ENCODE assay signal across 8 mouse cellular contexts in genomic region chr4:109476554-109477014, GRCm38 (mm10). TPM values are rescaled to one million over a fixed set of nuclear protein-coding genes. Genes with fewer than 3 reads are reported as not detected.
DNase-seq lines count a peak whose midpoint lies in the region; ATAC-seq lines count a peak whose summit lies in the region.

No protein-coding gene starts in this region.

- WGBS in embryonic facial prominence, embryonic 14.5 days, result 0% methylated on average over 12 of the region's 39 CpGs
- under 1% methylated on average over 19 of the region's 39 CpGs for WGBS in kidney, embryonic 14.5 days
- under 1% methylated on average over 35 of the region's 39 CpGs for WGBS in limb, embryonic 15.5 days

- peak overlapping the region; percentile 93 for H3K27ac ChIP-seq in embryonic facial prominence, embryonic 14.5 days (replicated peaks; ENCODE audit: low read depth, low read length)
- peak overlapping the region; percentile 90 for H3K27ac ChIP-seq in kidney, embryonic 14.5 days (ENCODE audit: low read depth, low read length)
- H3K27ac ChIP-seq in limb, embryonic 15.5 days, result peak overlapping the region; percentile 94

- peak; percentile 82 for DNase-seq in 3T3-L1 (ENCODE audit: low read depth, low spot score)
- DNase-seq in adrenal gland, postnatal 4 days (ENCODE audit: low spot score in 2 of 2), result peak; percentile 74 to 80
- DNase-seq in embryonic facial prominence, embryonic 14.5 days (ENCODE audit: low spot score), result peak; percentile 95
- peak; percentile 90 to 91 for DNase-seq in heart, adult 9 months (ENCODE audit: low spot score in 2 of 2)
- peak; percentile 48 to 75 for DNase-seq in monocyte, adult 2 months (ENCODE audit: low read depth in 1 of 2, low spot score in 2 of 2)
- DNase-seq in spleen, postnatal 36 days (ENCODE audit: low spot score in 2 of 2), result peak; percentile 83 to 84

- no peaks in the 10 kb centered on the region for H3K9me3 ChIP-seq in embryonic facial prominence, embryonic 14.5 days (ENCODE audit: control insufficient read depth, low read length)
- H3K9me3 ChIP-seq in kidney, embryonic 14.5 days (ENCODE audit: control insufficient read depth, low read length), result no peaks in the 10 kb centered on the region
- H3K9me3 ChIP-seq in limb, embryonic 15.5 days, result no peaks in the 10 kb centered on the region

- no peaks in the 10 kb centered on the region for H3K27me3 ChIP-seq in embryonic facial prominence, embryonic 14.5 days (replicated peaks; ENCODE audit: control insufficient read depth, insufficient read depth, low read length)
- no peaks in the 10 kb centered on the region for H3K27me3 ChIP-seq in kidney, embryonic 14.5 days (ENCODE audit: control insufficient read depth, insufficient read depth, low read length)
- H3K27me3 ChIP-seq in limb, embryonic 15.5 days, result no peaks in the 10 kb centered on the region

- peak overlapping the region; percentile 98 for H3K9ac ChIP-seq in embryonic facial prominence, embryonic 14.5 days (ENCODE audit: low read depth, low read length)
- peak overlapping the region; percentile 88 for H3K9ac ChIP-seq in kidney, embryonic 14.5 days (ENCODE audit: low read depth, low read length)
- H3K9ac ChIP-seq in limb, embryonic 15.5 days, result peak overlapping the region; percentile 98

- peak overlapping the region; percentile 76 for H3K4me2 ChIP-seq in embryonic facial prominence, embryonic 14.5 days (ENCODE audit: low read depth, low read length)
- H3K4me2 ChIP-seq in kidney, embryonic 14.5 days (replicated peaks; ENCODE audit: low read depth, low read length), result peak overlapping the region; percentile 57
- peak overlapping the region; percentile 65 for H3K4me2 ChIP-seq in limb, embryonic 15.5 days

- peaks cover 7% of the 10 kb centered on the region for H3K4me1 ChIP-seq in embryonic facial prominence, embryonic 14.5 days (ENCODE audit: control insufficient read depth, insufficient read depth, low read length)
- peaks cover 6% of the 10 kb centered on the region; the same call in 1 of the 2 replicates for H3K4me1 ChIP-seq in kidney, embryonic 14.5 days (ENCODE audit: control insufficient read depth, insufficient read depth, low read length)
- H3K4me1 ChIP-seq in limb, embryonic 15.5 days, result peaks cover 5% of the 10 kb centered on the region; the same call in 1 of the 2 replicates

- ATAC-seq in embryonic facial prominence, embryonic 14.5 days (ENCODE audit: low read depth), result peak; percentile 99
- peak; percentile 100 for ATAC-seq in kidney, embryonic 14.5 days (ENCODE audit: low FRiP score, low TSS enrichment)
- peak; percentile 98 for ATAC-seq in limb, embryonic 15.5 days (ENCODE audit: insufficient number of reproducible peaks, low FRiP score, low TSS enrichment, low read depth)

- H3K36me3 ChIP-seq in embryonic facial prominence, embryonic 14.5 days (ENCODE audit: control insufficient read depth, insufficient read depth, low read length), result peaks cover 13% of the 10 kb centered on the region
- 0 out of 2 replicates have a peak, but pooled peaks cover 5% of the 10 kb centered on the region for H3K36me3 ChIP-seq in kidney, embryonic 14.5 days (ENCODE audit: control insufficient read depth, insufficient read depth, low read length)
- H3K36me3 ChIP-seq in limb, embryonic 15.5 days, result no peaks in the 10 kb centered on the region

- peak overlapping the region; percentile 96 for H3K4me3 ChIP-seq in embryonic facial prominence, embryonic 14.5 days (ENCODE audit: low read depth, low read length)
- peak overlapping the region; percentile 76 for H3K4me3 ChIP-seq in kidney, embryonic 14.5 days (ENCODE audit: low read length)
- peak overlapping the region; percentile 88 for H3K4me3 ChIP-seq in limb, embryonic 15.5 days

RNA-seq across cellular contexts. Expression of gene Rnf11, which starts 7.9 kb away (rescaled TPM):
- 100 to 1,000 TPM in 1 of 2 experiments, 10 to 100 TPM in 1; 97.4 to 103 TPM for total RNA-seq in adrenal gland, postnatal 4 days (2021)
- 75.1 and 76.1 TPM in 2 replicates for polyA plus RNA-seq in embryonic facial prominence, embryonic 14.5 days (2014; fragmentation: Nextera tagmentation; extraction: Ambion mirVana)
- 31.0 and 44.8 TPM in 2 replicates for polyA plus RNA-seq in kidney, embryonic 14.5 days (2014; fragmentation: Nextera tagmentation; extraction: Ambion mirVana)
- 40.0 and 47.4 TPM in 2 replicates for polyA plus RNA-seq in limb, embryonic 15.5 days (2015; fragmentation: Nextera tagmentation; extraction: Ambion mirVana)

RNA-seq across cellular contexts. Expression of gene 4930522H14Rik, which starts 54.5 kb away (rescaled TPM):
- not detected for total RNA-seq in adrenal gland, postnatal 4 days (2021)
- polyA plus RNA-seq in embryonic facial prominence, embryonic 14.5 days (2014; fragmentation: Nextera tagmentation; extraction: Ambion mirVana), result not detected in 2 replicates
- polyA plus RNA-seq in kidney, embryonic 14.5 days (2014; fragmentation: Nextera tagmentation; extraction: Ambion mirVana), result not detected in 2 replicates
- not detected in 2 replicates for polyA plus RNA-seq in limb, embryonic 15.5 days (2015; fragmentation: Nextera tagmentation; extraction: Ambion mirVana)

Comparison
In these comparisons a context has a peak if more than half of its experiments do, and no peak if none do; other contexts are left out.
1. Peak in every context shown above with its lines: DNase-seq, ATAC-seq, H3K4me3 ChIP-seq and H3K27ac ChIP-seq.